Mouse (Mus musculus) liver, embryonic 12.5 days (tissue): ENCODE results near the gene Cdca5. TPM values are rescaled to one million over a fixed set of nuclear protein-coding genes. Genes with fewer than 3 reads are reported as not detected.
"Not testable (repeated sequence)": the region's sequence is repeated elsewhere in the genome, so short reads cannot be mapped to it uniquely, and the experiment has no call there.

Source experiments
- ATAC-seq: fragments of 200-750 bp; cut with Nextera tagmentation; 2 replicates; pipeline ENCODE4 v1.8.0; 2017; ENCODE audit warnings: moderate number of reproducible peaks, mild to moderate bottlenecking, moderate library complexity
- H3K27ac ChIP-seq: fragments of 300-500 bp; sonication (generic); 2 replicates; pipeline ENCODE4 v1.5.1; 2016; ENCODE audit warnings: mild to moderate bottlenecking
- H3K27me3 ChIP-seq: fragments of 300-500 bp; sonication (generic); replicated peaks from 2 replicates; pipeline ENCODE4 v1.6.1; 2016; ENCODE audit warnings: mild to moderate bottlenecking, moderate library complexity
- H3K36me3 ChIP-seq: fragments of 300-500 bp; sonication (generic); 2 replicates; pipeline ENCODE4 v1.6.1; 2016; ENCODE audit warnings: mild to moderate bottlenecking, moderate library complexity
- H3K4me1 ChIP-seq: fragments of 300-500 bp; sonication (generic); 2 replicates; pipeline ENCODE4 v1.6.1; 2016
- H3K4me2 ChIP-seq: fragments of 300-500 bp; sonication (generic); 2 replicates; pipeline ENCODE4 v1.6.1; 2016; ENCODE audit warnings: mild to moderate bottlenecking, moderate library complexity
- H3K4me3 ChIP-seq: fragments of 300-500 bp; sonication (generic); 2 replicates; pipeline ENCODE4 v1.5.1; 2016; ENCODE audit warnings: mild to moderate bottlenecking, moderate library complexity
- H3K9ac ChIP-seq: fragments of 300-500 bp; sonication (generic); 2 replicates; pipeline ENCODE4 v1.6.1; 2016; ENCODE audit warnings: mild to moderate bottlenecking, moderate library complexity
- H3K9me3 ChIP-seq: fragments of 300-500 bp; sonication (generic); replicated peaks from 2 replicates; pipeline ENCODE4 v1.6.1; 2016; ENCODE audit warnings: mild to moderate bottlenecking, moderate library complexity
- whole genome bisulfite sequencing: fragments of 180-500 bp; shearing (Covaris S2); methylation state at CpG from one replicate; pipeline ENCODE4 v1.1.7; 2016; ENCODE audit not compliant: insufficient replicate concordance; 5-methylcytosine and 5-hydroxymethylcytosine counted together
- microRNA-seq: library from miRNA; unstranded; fragments of <30 nt; microRNA quantifications from one replicate; pipeline ENCODE4, GENCODE M21; 2017
- polyA plus RNA-seq: library from polyadenylated mRNA; unstranded; fragments of >200 nt; fragmentation: Nextera tagmentation; extraction: Ambion mirVana; gene quantifications from 2 replicates; pipeline ENCODE4 v1.2.1, GENCODE M21; 2016

The Cdca5 gene
- polyA plus RNA-seq, 1 experiment from 2014 or later, result 42.2 TPM

DNA sequence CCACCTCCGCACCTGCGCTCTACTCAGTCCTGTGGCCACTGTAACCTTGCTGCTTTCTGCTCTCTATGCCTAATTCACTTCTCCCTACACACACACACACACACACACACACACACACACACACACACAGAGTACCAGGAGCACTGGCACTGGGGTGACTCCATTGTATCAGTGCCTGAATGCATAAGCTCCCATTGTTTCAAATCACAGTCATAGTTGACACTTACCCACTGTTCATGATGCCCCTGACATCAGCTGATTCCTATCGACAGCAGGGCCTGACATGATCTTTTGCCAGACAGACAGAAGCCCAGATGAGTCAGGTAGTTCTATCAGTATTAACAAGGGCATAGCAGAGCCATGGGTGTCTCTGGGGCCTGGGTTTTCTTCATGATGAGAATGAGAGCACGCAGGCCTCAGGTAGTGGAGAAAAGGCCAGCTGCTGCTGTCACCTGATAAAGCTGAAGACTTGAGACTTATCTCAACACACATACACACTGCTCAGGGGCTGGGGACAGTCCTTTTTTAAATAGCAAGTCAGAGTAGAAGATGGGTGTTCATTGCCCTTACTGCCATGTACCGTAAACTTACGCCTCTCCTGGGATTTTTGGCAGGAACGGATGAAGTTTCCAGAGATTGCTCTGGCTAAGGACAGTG lies 47.5 kb downstream of the Cdca5 start:
- H3K9me3 ChIP-seq, result no peaks in the 10 kb centered on the region
- no peaks in the 10 kb centered on the region for H3K27me3 ChIP-seq
- WGBS, result 56% methylated on average over 7 of the region's 7 CpGs
- peak overlapping the region; percentile 53 for H3K9ac ChIP-seq
- peak overlapping the region; percentile 93 for H3K27ac ChIP-seq
- H3K36me3 ChIP-seq, result peaks cover 32% of the 10 kb centered on the region
- H3K4me2 ChIP-seq, result peak overlapping the region; percentile 65
- H3K4me1 ChIP-seq, result peaks cover 67% of the 10 kb centered on the region
- peak overlapping the region; percentile 38 for H3K4me3 ChIP-seq
- ATAC-seq, result peak; percentile 86

DNA sequence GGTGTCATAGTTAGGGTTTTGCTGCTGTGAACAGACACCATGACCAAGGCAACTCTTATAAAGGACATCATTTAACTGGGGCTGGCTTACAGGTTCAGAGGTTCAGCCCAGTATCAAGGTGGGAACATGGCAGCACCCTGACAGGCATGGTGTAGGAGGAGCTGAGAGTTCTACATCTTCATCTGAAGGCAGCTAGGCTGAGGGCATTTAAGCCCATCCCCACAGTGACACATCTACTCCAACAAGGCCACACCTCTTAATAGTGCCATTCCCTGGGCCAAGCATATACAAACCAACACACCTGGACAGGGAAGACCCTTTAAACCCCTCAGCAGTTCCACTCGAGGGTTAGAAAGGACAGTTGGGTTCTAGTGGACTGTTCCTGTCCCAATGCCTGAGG lies 48.4 kb downstream of the Cdca5 start:
- H3K9me3 ChIP-seq, H3K27me3 ChIP-seq: not testable (repeated sequence)
- Histone ChIP-seq H3K9ac (peak overlapping the region; percentile 53), H3K36me3 (peaks cover 36% of the 10 kb centered on the region), H3K4me3 (peak overlapping the region; percentile 38), H3K4me1 (peaks cover 67% of the 10 kb centered on the region), H3K4me2 (peak overlapping the region; percentile 65), H3K27ac (peak overlapping the region; percentile 93)
- ATAC-seq, result peak; percentile 51
- 37% methylated on average over 1 of the region's 1 CpGs for WGBS

DNA sequence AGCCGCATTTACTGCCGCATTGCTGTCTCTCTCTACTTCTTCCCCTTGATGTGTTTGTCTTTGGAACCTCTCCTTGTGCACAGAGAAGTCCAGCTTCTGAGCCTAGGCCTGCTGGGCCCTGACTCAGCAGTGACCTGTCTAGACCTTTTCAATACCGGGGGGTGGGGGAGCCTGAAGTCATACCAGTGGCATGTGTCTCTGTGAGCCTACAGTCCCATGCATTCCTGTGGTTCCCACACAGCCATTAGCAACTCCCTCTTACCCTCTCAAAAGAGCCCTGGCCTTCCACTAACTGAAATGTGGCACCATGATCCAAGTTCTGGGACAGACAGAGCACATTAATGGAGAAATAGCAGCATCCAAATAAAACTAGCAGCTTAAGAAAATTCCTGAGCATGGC lies 51.6 kb downstream of the Cdca5 start:
- Histone ChIP-seq H3K9ac (no peak overlapping the region), H3K4me2 (no peak overlapping the region), H3K27me3 (no peaks in the 10 kb centered on the region), H3K27ac (peak overlapping the region; percentile 24; the same call in 1 of the 2 replicates), H3K36me3 (peaks cover 40% of the 10 kb centered on the region), H3K4me1 (peaks cover 57% of the 10 kb centered on the region), H3K4me3 (no peak overlapping the region), H3K9me3 (no peaks in the 10 kb centered on the region)
- ATAC-seq, result no peak
- 84% methylated on average over 3 of the region's 3 CpGs for WGBS

DNA sequence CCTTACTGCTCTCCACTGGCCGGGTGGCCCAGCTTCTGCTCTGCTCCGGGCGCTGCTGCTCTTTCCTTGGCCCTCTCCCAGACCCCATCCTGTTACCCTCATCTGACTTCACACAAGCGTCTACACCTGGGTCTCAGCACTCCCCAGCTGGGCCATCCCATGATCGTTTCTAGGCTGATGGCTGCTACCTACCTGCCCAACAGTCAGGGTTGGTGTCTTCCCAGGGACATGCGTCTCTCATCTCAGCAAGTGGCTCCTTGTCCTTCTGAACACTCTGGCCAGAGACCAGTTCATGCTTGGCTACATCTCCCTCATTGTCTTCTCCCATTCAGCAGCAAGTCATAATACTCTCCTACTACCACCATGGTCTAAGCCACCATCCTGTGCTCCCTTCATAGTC lies 54.9 kb downstream of the Cdca5 start:
- Histone ChIP-seq H3K9me3 (no peaks in the 10 kb centered on the region), H3K36me3 (peaks cover 34% of the 10 kb centered on the region), H3K4me1 (peaks cover 33% of the 10 kb centered on the region), H3K27ac (peak overlapping the region; percentile 97), H3K27me3 (no peaks in the 10 kb centered on the region; the same call in 1 of the 2 replicates), H3K4me2 (peak overlapping the region; percentile 95), H3K4me3 (peak overlapping the region; percentile 75), H3K9ac (peak overlapping the region; percentile 85)
- no peak for ATAC-seq
- 87% methylated on average over 6 of the region's 6 CpGs for WGBS

DNA sequence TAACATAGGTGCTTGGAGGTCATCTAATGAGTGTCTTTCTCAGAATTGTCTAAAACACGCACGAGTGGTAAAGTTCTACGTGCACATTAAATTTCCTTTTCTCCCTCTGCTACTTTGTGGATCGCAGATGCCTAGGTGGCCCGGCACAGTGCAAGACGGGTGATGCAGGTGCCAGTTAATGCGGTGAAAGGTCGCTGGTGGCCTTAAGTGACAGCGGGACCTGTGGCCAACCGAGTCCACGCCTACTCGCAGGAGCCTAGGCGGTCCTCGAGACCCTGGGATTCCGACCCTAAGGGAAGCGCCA lies 55.5 kb downstream of the Cdca5 start:
- peak overlapping the region; percentile 95 for H3K4me2 ChIP-seq
- H3K9ac ChIP-seq, result peak overlapping the region; percentile 85
- 7% methylated on average over 16 of the region's 16 CpGs for WGBS
- no peaks in the 10 kb centered on the region for H3K9me3 ChIP-seq
- H3K27ac ChIP-seq, result peak overlapping the region; percentile 97
- no peak for ATAC-seq
- peaks cover 6% of the 10 kb centered on the region; the same call in 1 of the 2 replicates for H3K27me3 ChIP-seq
- peaks cover 28% of the 10 kb centered on the region for H3K36me3 ChIP-seq
- H3K4me1 ChIP-seq, result peaks cover 30% of the 10 kb centered on the region
- H3K4me3 ChIP-seq, result peak overlapping the region; percentile 75

DNA sequence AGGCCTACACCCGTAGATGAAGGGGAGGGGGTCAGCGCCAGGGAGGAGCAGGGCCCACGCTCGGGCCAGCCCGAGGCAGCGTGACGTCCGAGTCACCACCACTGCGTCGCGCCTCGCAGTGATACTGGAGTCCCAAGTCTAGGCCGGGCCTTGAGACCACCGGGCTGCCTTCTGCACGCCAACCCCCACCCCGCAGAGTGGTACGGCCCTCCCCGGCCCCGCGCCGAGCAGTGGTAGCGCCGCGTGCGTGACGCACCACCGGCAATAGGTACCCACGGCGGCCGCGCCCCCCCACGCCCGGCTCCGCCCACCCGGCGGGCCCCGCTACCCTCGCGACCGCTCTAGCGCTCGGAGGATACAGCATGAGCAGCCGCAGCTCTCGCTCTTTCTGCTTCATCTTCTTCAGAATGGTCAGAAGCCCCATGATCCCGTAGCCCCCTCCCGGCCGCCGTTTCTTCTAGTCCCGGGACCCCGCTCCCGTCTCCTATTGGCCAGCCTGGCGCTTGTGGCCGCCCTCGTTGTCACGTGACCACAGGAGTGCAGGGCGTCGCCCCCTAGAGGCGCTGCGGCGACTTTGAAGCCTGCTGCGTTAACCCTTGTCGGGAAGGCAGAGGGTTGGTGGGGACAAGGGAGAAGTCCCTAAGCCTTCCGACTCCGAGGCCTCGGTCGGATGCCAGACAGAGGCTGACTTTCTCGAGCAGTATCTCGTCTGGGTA lies 56.1 kb downstream of the Cdca5 start, which contains the start of gene Batf2:
Gene Batf2 (plus strand): TSS at position 306 of the 716 bp plus-strand sequence.
- H3K9me3 ChIP-seq, result no peaks in the 10 kb centered on the region
- H3K27ac ChIP-seq, result peak within 1 kb of the TSS; percentile 97
- peaks cover 6% of the 10 kb centered on the region; the same call in 1 of the 2 replicates for H3K27me3 ChIP-seq
- ATAC-seq, result peak; percentile 90
- peak within 1 kb of the TSS; percentile 75 for H3K4me3 ChIP-seq
- H3K4me2 ChIP-seq, result peak within 1 kb of the TSS; percentile 95
- H3K4me1 ChIP-seq, result peaks cover 30% of the 10 kb centered on the region
- peaks cover 23% of the 10 kb centered on the region for H3K36me3 ChIP-seq
- WGBS, result 2% methylated on average over 67 of the region's 68 CpGs
- peak within 1 kb of the TSS; percentile 85 for H3K9ac ChIP-seq

DNA sequence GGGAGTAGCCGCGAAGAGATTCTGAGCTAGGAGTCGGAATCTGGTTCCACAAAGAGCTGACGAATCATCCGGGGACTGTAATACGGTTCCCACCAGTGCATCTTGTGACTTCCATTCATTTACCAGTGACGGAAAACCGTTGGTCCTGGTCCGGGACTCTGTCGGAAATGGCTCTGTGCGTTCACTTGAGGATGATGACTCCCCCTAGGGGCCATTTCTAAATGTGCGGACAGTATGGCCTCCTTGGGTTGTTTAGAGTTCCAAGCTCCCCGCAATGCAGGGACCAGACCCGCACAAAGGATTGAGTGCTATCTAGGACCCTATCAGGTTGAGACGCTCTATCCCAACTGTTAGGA lies 56.6 kb downstream of the Cdca5 start, which contains the start of gene Arl2:
Gene Arl2 (minus strand): TSS at position 155 of the 356 bp plus-strand sequence.
- peak within 1 kb of the TSS; percentile 85 for H3K9ac ChIP-seq
- peak; percentile 78 for ATAC-seq
- H3K4me1 ChIP-seq, result peaks cover 30% of the 10 kb centered on the region
- H3K27ac ChIP-seq, result peak within 1 kb of the TSS; percentile 97
- peak within 1 kb of the TSS; percentile 75 for H3K4me3 ChIP-seq
- peaks cover 6% of the 10 kb centered on the region; the same call in 1 of the 2 replicates for H3K27me3 ChIP-seq
- H3K4me2 ChIP-seq, result peak within 1 kb of the TSS; percentile 95
- 1% methylated on average over 15 of the region's 15 CpGs for WGBS
- H3K36me3 ChIP-seq, result peaks cover 17% of the 10 kb centered on the region
- no peaks in the 10 kb centered on the region for H3K9me3 ChIP-seq

Small RNAs within 50 kb of the gene (microRNA-seq; reads per million reads assigned to microRNA genes)
- 1.4 reads per million for gene Mir6988

Other genes starting within 250 kb of the Cdca5 start
- 22.1 and 24.2 TPM in 2 replicates for gene Frmd8, start 209.7 kb upstream of the Cdca5 start, polyA plus RNA-seq
- gene Slc25a45, start 207.2 kb upstream of the Cdca5 start, polyA plus RNA-seq, result 7.5 and 7.7 TPM in 2 replicates
- gene Tigd3, start 190.8 kb upstream of the Cdca5 start, polyA plus RNA-seq, result 3.2 and 3.5 TPM in 2 replicates
- 73.2 and 74.9 TPM in 2 replicates for gene Dpf2, start 172.0 kb upstream of the Cdca5 start, polyA plus RNA-seq
- gene Cdc42ep2, start 160.2 kb upstream of the Cdca5 start, polyA plus RNA-seq, result 3.4 and 3.6 TPM in 2 replicates
- gene Pola2, start 120.8 kb upstream of the Cdca5 start, polyA plus RNA-seq, result 79.7 and 83.2 TPM in 2 replicates
- not detected in 2 replicates for gene Slc22a20, start 98.8 kb upstream of the Cdca5 start, polyA plus RNA-seq
- gene Capn1, start 69.1 kb upstream of the Cdca5 start, polyA plus RNA-seq, result 37.7 and 38.5 TPM in 2 replicates
- gene Syvn1, start 38.4 kb upstream of the Cdca5 start, polyA plus RNA-seq, result 17.4 and 19.4 TPM in 2 replicates
- gene Mrpl49, start 27.2 kb upstream of the Cdca5 start, polyA plus RNA-seq, result 58.0 and 62.7 TPM in 2 replicates
- gene Fau, start 27.1 kb upstream of the Cdca5 start, polyA plus RNA-seq, result 699 and 700 TPM in 2 replicates
- 31.1 and 31.8 TPM in 2 replicates for gene Znhit2, start 23.8 kb upstream of the Cdca5 start, polyA plus RNA-seq
- 30.0 and 31.4 TPM in 2 replicates for gene Tm7sf2, start 16.6 kb upstream of the Cdca5 start, polyA plus RNA-seq
- gene Vps51, start 7.8 kb upstream of the Cdca5 start, polyA plus RNA-seq, result 35.8 and 39.9 TPM in 2 replicates
- not detected in 2 replicates for gene Tmem262, start 5.0 kb upstream of the Cdca5 start, polyA plus RNA-seq
- 0.37 and 1.4 TPM in 2 replicates for gene Gm28374, start 2.7 kb upstream of the Cdca5 start, polyA plus RNA-seq
- 26.6 and 28.5 TPM in 2 replicates for gene Zfpl1, start within 50 bp of the Cdca5 start, polyA plus RNA-seq
- gene AC131692.1, start 9.4 kb downstream of the Cdca5 start, polyA plus RNA-seq, result 0.20 and 0.59 TPM in 2 replicates
- 2.6 and 2.8 TPM in 2 replicates for gene Naaladl1, start 20.8 kb downstream of the Cdca5 start, polyA plus RNA-seq
- 38.8 and 41.6 TPM in 2 replicates for gene Sac3d1, start 33.7 kb downstream of the Cdca5 start, polyA plus RNA-seq
- gene Snx15, start 43.3 kb downstream of the Cdca5 start, polyA plus RNA-seq, result 41.7 and 44.7 TPM in 2 replicates
- 0.10 and 0.15 TPM in 2 replicates for gene Batf2, start 56.0 kb downstream of the Cdca5 start, polyA plus RNA-seq
- 46.1 and 47.7 TPM in 2 replicates for gene Arl2, start 56.6 kb downstream of the Cdca5 start, polyA plus RNA-seq
- not detected in 2 replicates for gene Majin, start 99.4 kb downstream of the Cdca5 start, polyA plus RNA-seq
- gene Gpha2, start 141.4 kb downstream of the Cdca5 start, polyA plus RNA-seq, result not detected in 2 replicates
- gene Ppp2r5b, start 150.9 kb downstream of the Cdca5 start, polyA plus RNA-seq, result 6.4 TPM in 2 replicates
- gene Atg2a, start 156.7 kb downstream of the Cdca5 start, polyA plus RNA-seq, result 7.1 and 8.2 TPM in 2 replicates
- 85.4 and 91.9 TPM in 2 replicates for gene Ehd1, start 191.7 kb downstream of the Cdca5 start, polyA plus RNA-seq
- 0.20 TPM in 2 replicates for gene Cdc42bpg, start 221.5 kb downstream of the Cdca5 start, polyA plus RNA-seq
- 48.6 and 49.4 TPM in 2 replicates for gene Men1, start 250.0 kb downstream of the Cdca5 start, polyA plus RNA-seq